Mouse (Mus musculus) thymus, adult 2 months (tissue): ENCODE results near the gene Tmem59.

Experiments
- CTCF ChIP-seq: fragments of 200-500 bp; IDR thresholded peaks from 2 replicates; pipeline ENCODE4 v1.5.1; 2012; ENCODE audit warnings: mild to moderate bottlenecking, control low read depth, low read length, moderate library complexity, borderline replicate concordance; ENCODE audit not compliant: control insufficient read depth, poor library complexity, insufficient read depth; ENCODE audit errors: extremely low read depth
- POLR2A ChIP-seq: fragments of 200-500 bp; IDR thresholded peaks from 2 replicates; pipeline ENCODE4 v1.6.1; 2012; ENCODE audit warnings: mild to moderate bottlenecking, low read length, control low read depth, moderate library complexity; ENCODE audit not compliant: control insufficient read depth, poor library complexity, insufficient read depth; ENCODE audit errors: extremely low read depth

DNA sequence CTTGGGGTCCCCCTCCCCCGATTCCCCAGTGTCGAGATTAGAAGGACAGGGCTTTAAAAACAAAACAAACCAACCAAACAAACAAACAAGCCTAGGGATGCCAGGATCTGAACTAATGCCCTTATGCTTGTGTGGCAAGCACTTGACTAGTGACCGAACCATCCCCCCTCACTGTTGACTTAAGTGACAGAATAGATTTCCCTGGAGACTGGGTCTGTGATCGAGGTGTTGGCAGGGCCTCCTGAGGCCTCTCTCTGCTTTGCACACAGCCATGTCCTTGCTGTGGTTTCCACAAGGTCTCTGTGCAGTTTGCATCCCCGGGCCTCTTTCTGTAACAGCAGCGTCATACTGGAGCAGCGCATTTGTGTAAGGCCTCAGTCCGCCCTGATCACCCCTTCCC, 48.8 kb upstream of the Tmem59 start:
- TF ChIP-seq CTCF (no peak), POLR2A (no peak)
